Mouse (Mus musculus) bone marrow macrophage, adult 2 months (primary cell): ENCODE results near the gene Epb42. TPM values are rescaled to one million over a fixed set of nuclear protein-coding genes. Genes with fewer than 3 reads are reported as not detected.
"Not testable (repeated sequence)": the region's sequence is repeated elsewhere in the genome, so short reads cannot be mapped to it uniquely, and the experiment has no call there.

Source experiments
- H3K27ac ChIP-seq: 2 replicates; pipeline ENCODE4 v1.5.1; 2012; ENCODE audit warnings: low read depth, low read length; ENCODE audit not compliant: insufficient read depth
- H3K4me1 ChIP-seq: 2 replicates; pipeline ENCODE4 v1.6.1; 2012; ENCODE audit warnings: low read length; ENCODE audit not compliant: control insufficient read depth, insufficient read depth
- H3K4me3 ChIP-seq: 2 replicates; pipeline ENCODE4 v1.5.1; 2012; ENCODE audit warnings: mild to moderate bottlenecking, low read length, moderate library complexity; ENCODE audit not compliant: insufficient read depth
- CTCF ChIP-seq: IDR thresholded peaks from 2 replicates; pipeline ENCODE4 v1.5.1; 2012; ENCODE audit warnings: low read depth, mild to moderate bottlenecking, low read length, moderate library complexity
- POLR2A ChIP-seq: IDR thresholded peaks from 2 replicates; pipeline ENCODE4 v1.6.1; 2012; ENCODE audit warnings: mild to moderate bottlenecking, low read depth, low read length, borderline replicate concordance
- polyA plus RNA-seq: library from polyadenylated mRNA; stranded (reverse); fragments of >200 nt; gene quantifications from 2 replicates; pipeline ENCODE4 v1.2.4, GENCODE M21; 2012; ENCODE audit not compliant: missing spikeins, insufficient read depth, insufficient read length

Epb42 gene
- polyA plus RNA-seq, 1 experiment = not detected

- Histone ChIP-seq H3K4me3 (no peak overlapping the region), H3K4me1 (no peaks in the 10 kb centered on the region), H3K27ac (no peak overlapping the region)
- TF ChIP-seq POLR2A = no peak
- TF ChIP-seq CTCF = no peak
These were observed 17.2 kb upstream of the Epb42 start for GRCm38 (mm10) chr2:121054060-121054459.

GRCm38 (mm10) chr2:121052176-121052575, 15.3 kb upstream of the Epb42 start:
- H3K27ac ChIP-seq = no peak overlapping the region
- TF ChIP-seq POLR2A (no peak), CTCF (no peak)
- no peak overlapping the region for H3K4me3 ChIP-seq
- no peaks in the 10 kb centered on the region for H3K4me1 ChIP-seq

- Histone ChIP-seq H3K4me3 (no peak overlapping the region), H3K4me1 (no peaks in the 10 kb centered on the region), H3K27ac (no peak overlapping the region)
- TF ChIP-seq CTCF (no peak), POLR2A (no peak)
These were observed 8.8 kb upstream of the Epb42 start for GRCm38 (mm10) chr2:121045653-121046052.

GRCm38 (mm10) chr2:121041098-121041497, 4.2 kb upstream of the Epb42 start:
- H3K4me3 ChIP-seq = no peak overlapping the region
- 0 out of 2 replicates have a peak, but pooled peaks have one; percentile 22 for TF ChIP-seq CTCF
- no peak for TF ChIP-seq POLR2A
- H3K4me1 ChIP-seq = no peaks in the 10 kb centered on the region
- H3K27ac ChIP-seq = no peak overlapping the region

- Histone ChIP-seq H3K27ac (no peak overlapping the region), H3K4me1 (no peaks in the 10 kb centered on the region), H3K4me3 (no peak overlapping the region)
- TF ChIP-seq CTCF = no peak
These were observed 2.5 kb upstream of the Epb42 start for GRCm38 (mm10) chr2:121039382-121039781.

GRCm38 (mm10) chr2:121038851-121039250, 2.0 kb upstream of the Epb42 start:
- not testable (repeated sequence) for H3K4me1 ChIP-seq, H3K27ac ChIP-seq, H3K4me3 ChIP-seq

GRCm38 (mm10) chr2:121022918-121023317, 14.0 kb downstream of the Epb42 start:
- no peak overlapping the region for H3K27ac ChIP-seq
- no peaks in the 10 kb centered on the region for H3K4me1 ChIP-seq
- no peak overlapping the region for H3K4me3 ChIP-seq
- no peak for TF ChIP-seq CTCF
- TF ChIP-seq POLR2A = no peak

GRCm38 (mm10) chr2:121017151-121017550, 19.7 kb downstream of the Epb42 start:
- Histone ChIP-seq H3K4me3 (no peak overlapping the region), H3K4me1 (no peaks in the 10 kb centered on the region), H3K27ac (no peak overlapping the region)
- no peak for TF ChIP-seq CTCF
- no peak for TF ChIP-seq POLR2A

GRCm38 (mm10) chr2:121016226-121016625, 20.6 kb downstream of the Epb42 start:
- TF ChIP-seq CTCF = no peak
- TF ChIP-seq POLR2A = no peak
- no peak overlapping the region for H3K4me3 ChIP-seq
- H3K4me1 ChIP-seq = no peaks in the 10 kb centered on the region
- no peak overlapping the region for H3K27ac ChIP-seq

- Histone ChIP-seq H3K4me1 (no peaks in the 10 kb centered on the region), H3K27ac (no peak overlapping the region), H3K4me3 (no peak overlapping the region)
- TF ChIP-seq POLR2A = no peak
- TF ChIP-seq CTCF = no peak
These were observed 21.4 kb downstream of the Epb42 start for GRCm38 (mm10) chr2:121015507-121015906.

- Histone ChIP-seq H3K4me1 (0 out of 2 replicates have a peak, but pooled peaks cover 2% of the 10 kb centered on the region), H3K4me3 (no peak overlapping the region), H3K27ac (no peak overlapping the region)
- TF ChIP-seq POLR2A (no peak), CTCF (no peak)
These were observed 24.2 kb downstream of the Epb42 start for GRCm38 (mm10) chr2:121012676-121013075.
